Mouse (Mus musculus) midbrain, embryonic 15.5 days (tissue): Measurements from ENCODE around the gene Alkbh5. TPM values are rescaled to one million over a fixed set of nuclear protein-coding genes. Genes with fewer than 3 reads are reported as not detected.
"Not testable (repeated sequence)": the region's sequence is repeated elsewhere in the genome, so short reads cannot be mapped to it uniquely, and the experiment has no call there.

Experiments
- ATAC-seq: fragments of 200-750 bp; cut with Nextera tagmentation; replicated peaks from 2 replicates; pipeline ENCODE4 v1.8.0; 2017; ENCODE audit warnings: moderate TSS enrichment
- H3K27ac ChIP-seq: fragments of 300-500 bp; sonication (generic); 2 replicates; pipeline ENCODE4 v1.5.1; 2015; ENCODE audit warnings: mild to moderate bottlenecking, inconsistent platforms
- H3K27me3 ChIP-seq: fragments of 300-500 bp; sonication (generic); replicated peaks from 2 replicates; pipeline ENCODE4 v1.6.1; 2015; ENCODE audit warnings: inconsistent platforms
- H3K36me3 ChIP-seq: fragments of 300-500 bp; sonication (generic); replicated peaks from 2 replicates; pipeline ENCODE4 v1.6.1; 2015; ENCODE audit warnings: inconsistent platforms
- H3K4me1 ChIP-seq: fragments of 300-500 bp; sonication (generic); 2 replicates; pipeline ENCODE4 v1.6.1; 2015; ENCODE audit warnings: inconsistent platforms
- H3K4me2 ChIP-seq: fragments of 300-500 bp; sonication (generic); 2 replicates; pipeline ENCODE4 v1.6.1; 2015; ENCODE audit warnings: inconsistent platforms, mild to moderate bottlenecking, moderate library complexity
- H3K4me3 ChIP-seq: fragments of 300-500 bp; sonication (generic); 2 replicates; pipeline ENCODE4 v1.5.1; 2015; ENCODE audit warnings: mild to moderate bottlenecking, inconsistent platforms
- H3K9ac ChIP-seq: fragments of 300-500 bp; sonication (generic); 2 replicates; pipeline ENCODE4 v1.6.1; 2015; ENCODE audit warnings: mild to moderate bottlenecking, inconsistent platforms
- H3K9me3 ChIP-seq: fragments of 300-500 bp; sonication (generic); 2 replicates; pipeline ENCODE4 v1.6.1; 2016; ENCODE audit warnings: inconsistent platforms
- WGBS: fragments of 180-500 bp; shearing (Covaris S2); methylation state at CpG from one replicate; pipeline ENCODE4 v1.1.7; 2015; ENCODE audit warnings: mixed read lengths; 5-methylcytosine and 5-hydroxymethylcytosine counted together
- polyA plus RNA-seq: library from polyadenylated mRNA; unstranded; fragments of >200 nt; fragmentation: Nextera tagmentation; extraction: Ambion mirVana; gene quantifications from 2 replicates; pipeline ENCODE4 v1.2.1, GENCODE M21; 2015

The Alkbh5 gene
- polyA plus RNA-seq, 1 experiment from 2014 or later, result 22.9 TPM

DNA sequence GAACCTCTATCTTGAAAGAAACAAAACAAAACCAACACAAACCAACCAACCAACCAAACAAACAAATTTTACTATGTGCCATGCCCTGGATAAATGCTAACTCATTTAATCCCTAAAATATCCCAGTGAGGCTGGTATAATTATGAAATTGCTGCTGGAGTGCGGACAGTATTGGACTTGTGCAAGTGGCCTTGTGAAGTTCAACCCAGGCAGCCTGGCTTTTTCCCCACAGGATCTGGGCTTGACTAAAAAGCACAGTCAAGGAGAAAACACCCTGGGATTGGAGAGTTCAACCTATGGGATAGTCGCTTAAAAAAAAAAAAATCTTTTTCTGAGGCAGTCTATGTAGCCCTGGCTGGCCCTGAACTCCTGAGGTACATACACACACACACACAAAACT is 505 bp upstream of the Alkbh5 start:
- H3K4me1 ChIP-seq, result peaks cover 25% of the 10 kb centered on the region
- WGBS, result 86% methylated on average over 2 of the region's 2 CpGs
- ATAC-seq, result no peak
- H3K36me3 ChIP-seq, result no peaks in the 10 kb centered on the region
- H3K27me3 ChIP-seq, result no peaks in the 10 kb centered on the region
- H3K27ac ChIP-seq, result peak overlapping the region; percentile 96; the same call in 1 of the 2 replicates
- H3K4me3 ChIP-seq, result no peak overlapping the region
- peak overlapping the region; percentile 95 for H3K4me2 ChIP-seq
- H3K9me3 ChIP-seq, result no peaks in the 10 kb centered on the region
- H3K9ac ChIP-seq, result 0 out of 2 replicates have a peak overlapping the region, but pooled peaks have one; percentile 78

GRCm38 (mm10) chr11:60536859-60537467 is 782 bp downstream of the Alkbh5 start:
- peak overlapping the region; percentile 95 for H3K4me2 ChIP-seq
- ATAC-seq, result peak; percentile 88
- H3K27ac ChIP-seq, result peak overlapping the region; percentile 96
- H3K4me3 ChIP-seq, result peak overlapping the region; percentile 84
- H3K27me3 ChIP-seq, result no peaks in the 10 kb centered on the region
- peaks cover 38% of the 10 kb centered on the region for H3K4me1 ChIP-seq
- under 1% methylated on average over 37 of the region's 37 CpGs for WGBS
- H3K9me3 ChIP-seq, result no peaks in the 10 kb centered on the region
- no peaks in the 10 kb centered on the region for H3K36me3 ChIP-seq
- H3K9ac ChIP-seq, result peak overlapping the region; percentile 78

DNA sequence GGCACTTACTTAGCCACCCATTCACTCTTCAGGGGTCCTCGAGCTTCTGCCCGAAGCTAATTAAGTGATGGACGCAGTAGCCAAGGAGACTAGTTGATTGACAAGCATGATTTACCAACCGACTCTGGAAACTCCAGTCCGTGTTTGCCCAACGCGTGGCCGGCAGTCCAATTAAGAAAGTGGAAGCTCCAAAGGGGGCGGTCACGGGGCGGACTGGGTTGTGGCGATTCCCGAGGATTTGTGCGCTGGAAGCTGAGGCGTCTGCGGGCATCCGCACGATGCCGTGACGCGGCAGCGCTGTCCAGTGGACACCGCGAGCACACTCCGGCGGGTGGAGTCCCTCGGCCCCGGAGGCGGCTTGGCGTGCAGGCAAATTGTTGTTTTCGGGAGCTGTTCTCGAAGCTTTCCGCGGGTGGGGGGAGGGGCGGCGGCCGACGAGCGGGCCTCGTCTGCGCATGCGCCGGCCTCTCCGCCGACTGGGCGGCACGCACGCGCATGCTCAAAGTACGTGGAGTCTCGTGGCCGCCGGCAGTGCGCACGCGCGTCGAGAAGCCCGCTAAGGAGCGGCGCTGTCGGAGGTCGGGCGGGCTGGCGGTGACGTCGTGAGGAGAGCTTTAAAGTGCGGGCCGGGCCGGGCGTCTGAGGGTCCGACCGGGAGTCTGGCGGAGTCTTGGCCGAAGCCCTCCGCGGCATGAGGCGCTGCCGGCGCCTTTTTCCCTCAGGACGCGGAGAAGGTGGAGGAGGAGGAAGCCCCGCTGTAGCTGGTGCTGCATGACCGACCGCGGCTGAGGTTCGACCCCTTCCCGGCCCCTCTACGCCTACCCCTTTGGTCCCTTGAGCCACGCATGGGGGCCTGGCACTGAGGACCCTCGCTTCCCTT is 1.5 kb downstream of the Alkbh5 start:
- Histone ChIP-seq H3K27me3 (no peaks in the 10 kb centered on the region), H3K4me1 (peaks cover 45% of the 10 kb centered on the region), H3K4me3 (peak overlapping the region; percentile 84), H3K36me3 (no peaks in the 10 kb centered on the region), H3K9ac (peak overlapping the region; percentile 78), H3K9me3 (no peaks in the 10 kb centered on the region), H3K4me2 (peak overlapping the region; percentile 95), H3K27ac (peak overlapping the region; percentile 96)
- WGBS, result under 1% methylated on average over 90 of the region's 91 CpGs
- peak; percentile 92 for ATAC-seq

- no peaks in the 10 kb centered on the region for H3K27me3 ChIP-seq
Observed at GRCm38 (mm10) chr11:60538371-60539281, 2.4 kb downstream of the Alkbh5 start.

GRCm38 (mm10) chr11:60539540-60539939 is 3.4 kb downstream of the Alkbh5 start:
- H3K27me3 ChIP-seq, result no peaks in the 10 kb centered on the region
- no peak overlapping the region for H3K27ac ChIP-seq
- H3K4me2 ChIP-seq, result peak overlapping the region; percentile 95
- H3K9me3 ChIP-seq, result no peaks in the 10 kb centered on the region
- H3K36me3 ChIP-seq, result no peaks in the 10 kb centered on the region
- peaks cover 60% of the 10 kb centered on the region for H3K4me1 ChIP-seq
- no peak for ATAC-seq
- WGBS, result 4% methylated on average over 2 of the region's 2 CpGs
- H3K4me3 ChIP-seq, result peak overlapping the region; percentile 84
- peak overlapping the region; percentile 78; the same call in 1 of the 2 replicates for H3K9ac ChIP-seq

More at GRCm38 (mm10) chr11:60538371-60539281, 2.4 kb downstream of the Alkbh5 start:
- no peaks in the 10 kb centered on the region for H3K9me3 ChIP-seq
- peaks cover 53% of the 10 kb centered on the region for H3K4me1 ChIP-seq
- H3K27ac ChIP-seq, result peak overlapping the region; percentile 96
- under 1% methylated on average over 93 of the region's 93 CpGs for WGBS
- H3K4me3 ChIP-seq, result peak overlapping the region; percentile 84
- peak overlapping the region; percentile 78 for H3K9ac ChIP-seq
- peak; percentile 16; the same call in 1 of the 2 replicates for ATAC-seq
- peak overlapping the region; percentile 95 for H3K4me2 ChIP-seq
- H3K36me3 ChIP-seq, result no peaks in the 10 kb centered on the region

DNA sequence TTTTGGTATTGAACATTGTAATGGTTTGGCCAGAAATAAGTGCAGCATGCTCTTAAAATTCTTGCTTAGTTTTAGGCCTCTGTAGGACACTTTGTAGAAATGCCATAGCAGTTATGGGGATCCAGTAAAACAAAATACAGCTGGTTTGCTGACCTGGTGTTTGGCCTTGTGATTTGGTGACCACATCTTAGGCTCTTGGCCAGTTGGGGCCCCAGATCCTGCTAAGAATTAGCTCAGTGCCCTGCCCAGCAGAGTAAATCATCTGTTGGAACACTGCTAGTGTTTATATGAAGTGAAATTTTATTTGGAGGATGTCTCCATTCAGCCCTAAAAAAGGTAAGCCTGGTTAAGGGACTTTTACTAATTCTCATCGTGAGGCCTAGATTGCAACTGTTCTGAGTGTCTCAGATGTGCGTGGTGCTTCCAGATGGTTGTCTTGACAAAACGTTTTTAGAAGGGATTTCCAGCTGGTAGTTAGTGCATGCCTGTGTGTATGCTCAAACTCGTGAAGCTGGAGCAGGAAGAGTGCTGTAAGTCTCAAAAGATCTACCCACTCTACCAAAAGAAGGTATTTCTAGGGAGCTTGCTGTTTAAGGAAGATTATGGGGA is 3.9 kb downstream of the Alkbh5 start:
- ATAC-seq, result no peak
- H3K4me2 ChIP-seq, result peak overlapping the region; percentile 95
- no peaks in the 10 kb centered on the region for H3K36me3 ChIP-seq
- peak overlapping the region; percentile 30 for H3K4me3 ChIP-seq
- H3K27me3 ChIP-seq, result no peaks in the 10 kb centered on the region
- no peak overlapping the region for H3K27ac ChIP-seq
- no peaks in the 10 kb centered on the region for H3K9me3 ChIP-seq
- H3K9ac ChIP-seq, result peak overlapping the region; percentile 21; the same call in 1 of the 2 replicates
- 11% methylated on average over 4 of the region's 4 CpGs for WGBS
- peaks cover 64% of the 10 kb centered on the region for H3K4me1 ChIP-seq

DNA sequence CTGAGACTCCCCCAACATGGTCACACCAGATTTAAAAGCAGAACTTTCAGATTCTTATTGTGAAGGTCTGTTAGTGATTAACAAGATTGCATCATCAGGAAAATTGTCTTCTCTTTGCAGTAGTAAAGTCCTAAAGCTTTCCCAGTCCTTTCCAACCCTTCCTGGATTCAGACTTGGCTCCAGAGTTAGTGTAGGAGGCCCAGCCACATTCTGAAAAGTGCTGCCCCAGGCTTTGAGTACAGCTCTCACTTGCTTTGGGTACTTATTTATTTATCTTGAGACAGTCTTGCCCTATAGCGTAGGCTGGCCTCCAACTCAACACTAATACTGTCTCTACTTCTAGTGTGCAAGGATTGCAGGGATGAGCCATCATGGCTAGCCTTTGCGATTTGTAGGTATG is 4.6 kb downstream of the Alkbh5 start:
- Histone ChIP-seq H3K9me3 (no peaks in the 10 kb centered on the region), H3K27ac (no peak overlapping the region), H3K4me2 (peak overlapping the region; percentile 95), H3K4me1 (peaks cover 61% of the 10 kb centered on the region), H3K27me3 (no peaks in the 10 kb centered on the region), H3K36me3 (no peaks in the 10 kb centered on the region), H3K4me3 (peak overlapping the region; percentile 30), H3K9ac (peak overlapping the region; percentile 21; the same call in 1 of the 2 replicates)
- ATAC-seq, result no peak
- 72% methylated on average over 2 of the region's 2 CpGs for WGBS

GRCm38 (mm10) chr11:60541831-60542230 is 5.7 kb downstream of the Alkbh5 start:
- no peak overlapping the region for H3K9ac ChIP-seq
- H3K27ac ChIP-seq, result no peak overlapping the region
- no peaks in the 10 kb centered on the region for H3K9me3 ChIP-seq
- H3K27me3 ChIP-seq, result no peaks in the 10 kb centered on the region
- H3K4me2 ChIP-seq, result no peak overlapping the region; the same call in 1 of the 2 replicates
- WGBS, result 89% methylated on average over 6 of the region's 6 CpGs
- no peak overlapping the region for H3K4me3 ChIP-seq
- no peaks in the 10 kb centered on the region for H3K36me3 ChIP-seq
- ATAC-seq, result no peak
- peaks cover 54% of the 10 kb centered on the region for H3K4me1 ChIP-seq

DNA sequence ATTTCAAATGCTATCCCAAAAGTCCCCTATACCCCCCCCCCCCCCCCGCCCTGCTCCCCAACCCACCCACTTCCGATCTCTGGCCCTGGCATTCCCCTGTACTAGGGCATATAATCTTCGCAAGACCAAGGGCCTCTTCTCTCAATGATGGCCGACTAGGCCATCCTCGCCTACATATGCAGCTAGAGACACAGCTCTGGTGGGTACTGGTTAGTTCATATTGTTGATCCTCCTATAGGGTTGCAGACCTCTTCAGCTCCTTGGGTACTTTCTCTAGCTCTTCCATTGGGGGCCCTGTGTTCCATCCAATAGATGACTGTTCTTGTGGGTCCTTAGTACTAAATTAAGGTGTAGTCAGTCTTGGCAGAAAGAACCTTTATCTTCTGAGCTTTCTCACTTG is 7.0 kb downstream of the Alkbh5 start:
- H3K9me3 ChIP-seq, H3K27ac ChIP-seq, H3K4me2 ChIP-seq, H3K27me3 ChIP-seq, H3K36me3 ChIP-seq, ATAC-seq, H3K4me3 ChIP-seq, H3K9ac ChIP-seq: not testable (repeated sequence)
- 93% methylated on average over 5 of the region's 5 CpGs for WGBS
- H3K4me1 ChIP-seq, result peaks cover 54% of the 10 kb centered on the region

DNA sequence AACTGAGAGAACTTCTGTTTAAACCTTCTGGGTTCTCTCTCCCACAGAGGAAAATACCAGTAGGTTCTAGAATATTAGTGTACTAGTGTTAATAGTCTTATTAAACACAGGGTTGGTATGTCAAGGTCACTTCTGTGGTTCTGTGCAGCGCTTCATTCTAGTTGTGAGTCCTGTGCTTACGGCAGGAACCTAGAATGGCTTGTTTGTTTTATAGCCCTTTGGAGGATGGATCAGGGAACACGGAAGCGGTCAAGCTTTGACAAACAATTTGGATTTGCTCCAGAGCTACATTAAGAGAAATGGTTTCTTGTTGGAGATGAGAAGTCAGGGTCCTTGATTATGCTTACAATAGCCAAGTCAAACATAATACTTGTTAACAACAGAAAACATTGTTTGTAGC is 9.3 kb downstream of the Alkbh5 start:
- H3K27me3 ChIP-seq, result no peaks in the 10 kb centered on the region
- no peak overlapping the region for H3K9ac ChIP-seq
- no peak overlapping the region for H3K4me2 ChIP-seq
- 75% methylated on average over 4 of the region's 4 CpGs for WGBS
- no peak for ATAC-seq
- H3K27ac ChIP-seq, result no peak overlapping the region
- H3K36me3 ChIP-seq, result peaks cover 14% of the 10 kb centered on the region; the same call in 1 of the 2 replicates
- H3K9me3 ChIP-seq, result no peaks in the 10 kb centered on the region
- H3K4me3 ChIP-seq, result no peak overlapping the region
- peaks cover 41% of the 10 kb centered on the region for H3K4me1 ChIP-seq

GRCm38 (mm10) chr11:60548112-60548511 is 11.9 kb downstream of the Alkbh5 start:
- no peak overlapping the region for H3K27ac ChIP-seq
- peaks cover 16% of the 10 kb centered on the region for H3K4me1 ChIP-seq
- H3K9ac ChIP-seq, result no peak overlapping the region
- no peak for ATAC-seq
- no peaks in the 10 kb centered on the region for H3K9me3 ChIP-seq
- no peak overlapping the region for H3K4me2 ChIP-seq
- 93% methylated on average over 3 of the region's 3 CpGs for WGBS
- H3K4me3 ChIP-seq, result no peak overlapping the region
- peaks cover 18% of the 10 kb centered on the region for H3K36me3 ChIP-seq
- no peaks in the 10 kb centered on the region for H3K27me3 ChIP-seq
